Mouse (Mus musculus): ENCODE data around the gene Tsr1. TPM values are rescaled to one million over a fixed set of nuclear protein-coding genes. Genes with fewer than 3 reads are reported as not detected.

Tsr1 gene
- polyA plus RNA-seq, 1 experiment from 2014 or later: 31.6 TPM

DNA sequence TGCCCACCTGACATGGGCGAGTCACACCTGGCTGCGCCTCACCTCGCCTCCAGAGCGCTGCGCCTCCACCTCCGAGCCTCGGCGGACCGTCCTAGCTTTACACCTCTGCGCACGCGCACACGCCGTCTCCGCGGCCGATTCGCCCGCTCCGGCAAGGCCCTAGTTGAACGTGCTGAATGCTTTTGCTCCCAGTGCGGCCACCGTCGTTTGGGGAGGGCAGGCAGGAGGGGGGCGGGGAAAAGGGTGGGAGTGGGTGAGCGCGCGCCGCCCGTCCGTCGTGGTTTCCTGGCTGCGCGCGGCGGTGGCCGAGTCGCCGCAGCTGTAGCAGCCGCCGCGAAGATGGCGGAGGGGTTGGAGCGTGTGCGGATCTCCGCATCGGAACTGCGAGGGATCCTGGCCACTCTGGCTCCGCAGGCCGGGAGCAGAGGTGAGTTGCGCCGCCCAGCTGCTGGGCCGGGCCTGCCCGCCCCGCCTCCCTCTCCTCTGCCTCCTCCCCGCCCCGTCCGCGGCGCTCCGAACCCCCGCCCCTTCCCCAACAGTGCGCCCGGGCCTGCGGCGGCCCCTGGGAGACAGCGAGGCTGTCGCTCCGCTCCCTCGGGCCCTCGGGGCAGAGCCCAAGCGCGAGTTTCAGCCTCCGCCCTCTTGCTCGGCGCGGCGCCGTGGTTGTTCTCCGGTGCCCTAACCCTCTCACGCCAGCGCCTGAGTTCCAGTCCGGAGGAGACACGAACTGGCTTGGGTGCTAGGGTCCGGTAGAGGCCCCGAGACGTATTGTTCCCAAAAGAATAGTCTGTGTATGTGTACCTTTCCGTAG lies 27.9 kb downstream of the Tsr1 start, which contains the start of the genes Smg6 and Srr:
Gene Smg6 (plus strand): TSS at position 247 of the 811 bp plus-strand sequence.
Gene Srr (minus strand): TSS at position 372 of the 811 bp plus-strand sequence.
- ATAC-seq (replicated peaks; ENCODE audit: low FRiP score, low read depth) (peak; percentile 93), DNase-seq (ENCODE audit: low spot score) (peak; percentile 98)
- under 1% methylated on average over 76 of the region's 88 CpGs for WGBS
- H3K27ac ChIP-seq: peak within 1 kb of the TSS; percentile 99
- H3K9ac ChIP-seq (ENCODE audit: low read depth, low read length): peak within 1 kb of the TSS; percentile 88
- TF ChIP-seq CTCF (IDR thresholded peaks at IDR 0.05; ENCODE audit: low read depth): no peak
- H3K4me3 ChIP-seq (replicated peaks; ENCODE audit: low read depth, low read length): peak within 1 kb of the TSS; percentile 85
- no peaks in the 10 kb centered on the region for H3K9me3 ChIP-seq (replicated peaks; ENCODE audit: low read length)
- peak within 1 kb of the TSS; percentile 65 for H3K4me2 ChIP-seq (ENCODE audit: low read length)
- 0 out of 2 replicates have a peak, but pooled peaks cover 13% of the 10 kb centered on the region for H3K4me1 ChIP-seq (replicated peaks; ENCODE audit: insufficient read depth, low read length)
- no peaks in the 10 kb centered on the region for H3K27me3 ChIP-seq (ENCODE audit: insufficient read depth, low read length)
- 0 out of 2 replicates have a peak, but pooled peaks cover 7% of the 10 kb centered on the region for H3K36me3 ChIP-seq (ENCODE audit: insufficient read depth, low read length)

- ATAC-seq (replicated peaks; ENCODE audit: low FRiP score, low read depth): peak; percentile 23
- H3K27ac ChIP-seq: peak overlapping the region; percentile 99
- 4% methylated on average over 11 of the region's 11 CpGs for WGBS
- H3K4me3 ChIP-seq (replicated peaks; ENCODE audit: low read depth, low read length): peak overlapping the region; percentile 85
- 0 out of 2 replicates have a peak, but pooled peaks cover 13% of the 10 kb centered on the region for H3K4me1 ChIP-seq (replicated peaks; ENCODE audit: insufficient read depth, low read length)
- H3K9me3 ChIP-seq (replicated peaks; ENCODE audit: low read length): no peaks in the 10 kb centered on the region
- H3K27me3 ChIP-seq (ENCODE audit: insufficient read depth, low read length): no peaks in the 10 kb centered on the region
- 0 out of 2 replicates have a peak, but pooled peaks cover 7% of the 10 kb centered on the region for H3K36me3 ChIP-seq (ENCODE audit: insufficient read depth, low read length)
- peak overlapping the region; percentile 65 for H3K4me2 ChIP-seq (ENCODE audit: low read length)
- TF ChIP-seq CTCF (IDR thresholded peaks at IDR 0.05; ENCODE audit: low read depth): no peak
- DNase-seq (ENCODE audit: low spot score): peak; percentile 35
- H3K9ac ChIP-seq (ENCODE audit: low read depth, low read length): peak overlapping the region; percentile 88
Measured at GRCm38 (mm10) chr11:74926388-74927005, 28.6 kb downstream of the Tsr1 start.

DNA sequence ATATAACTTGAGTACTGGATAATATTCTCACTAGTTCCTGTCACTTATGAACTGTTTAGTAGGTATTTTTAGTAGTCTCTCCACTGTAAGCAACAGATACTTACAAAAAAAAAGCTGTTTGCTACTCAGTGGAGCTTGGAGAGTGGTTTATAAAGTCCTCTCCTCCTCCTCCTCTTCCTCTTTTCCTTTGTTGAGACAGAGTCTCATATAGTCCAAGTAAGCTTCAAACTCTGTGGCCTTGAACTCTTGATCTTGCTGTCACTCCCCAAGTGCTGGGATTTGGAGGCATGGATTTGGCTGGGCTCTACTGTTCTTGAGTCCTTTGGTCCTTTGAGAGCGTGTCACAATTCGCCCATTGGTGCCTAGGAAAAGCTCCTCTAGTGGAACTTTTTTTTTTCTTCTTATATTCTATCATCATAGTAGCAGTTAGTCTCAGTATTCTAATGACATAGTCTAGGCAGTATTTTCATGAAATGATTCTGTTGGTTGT lies 29.4 kb downstream of the Tsr1 start:
- Histone ChIP-seq H3K9me3 (replicated peaks; ENCODE audit: low read length) (no peaks in the 10 kb centered on the region), H3K27me3 (ENCODE audit: insufficient read depth, low read length) (no peaks in the 10 kb centered on the region), H3K9ac (ENCODE audit: low read depth, low read length) (no peak overlapping the region), H3K4me3 (replicated peaks; ENCODE audit: low read depth, low read length) (no peak overlapping the region), H3K4me1 (replicated peaks; ENCODE audit: insufficient read depth, low read length) (0 out of 2 replicates have a peak, but pooled peaks cover 13% of the 10 kb centered on the region), H3K27ac (no peak overlapping the region), H3K36me3 (ENCODE audit: insufficient read depth, low read length) (peaks cover 12% of the 10 kb centered on the region; the same call in 1 of the 2 replicates), H3K4me2 (ENCODE audit: low read length) (peak overlapping the region; percentile 65; the same call in 1 of the 2 replicates)
- ATAC-seq (replicated peaks; ENCODE audit: low FRiP score, low read depth) (no peak), DNase-seq (ENCODE audit: low spot score) (no peak)
- WGBS: 86% methylated on average over 2 of the region's 2 CpGs
- no peak for TF ChIP-seq CTCF (IDR thresholded peaks at IDR 0.05; ENCODE audit: low read depth)

DNA sequence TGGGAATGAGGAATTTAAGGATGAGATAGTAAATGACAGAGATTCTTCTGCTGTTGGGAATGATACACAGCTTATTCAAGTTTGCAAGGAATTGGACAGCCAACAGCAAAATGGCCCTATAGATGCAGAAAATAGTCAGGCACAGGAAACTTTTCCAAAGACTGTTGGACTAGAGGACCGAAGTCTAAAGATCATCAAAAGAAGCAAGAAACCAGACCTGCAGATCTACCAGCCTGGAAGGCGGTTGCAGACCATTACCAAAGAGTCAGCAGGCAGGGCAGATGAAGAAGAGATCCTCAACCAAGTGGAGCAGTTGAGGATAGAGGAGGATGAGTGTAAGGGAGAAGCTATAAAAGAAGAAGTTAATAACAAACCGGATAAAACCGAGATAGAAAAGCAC lies 31.2 kb downstream of the Tsr1 start:
- DNase-seq (ENCODE audit: low spot score): no peak
- no peak for TF ChIP-seq CTCF (IDR thresholded peaks at IDR 0.05; ENCODE audit: low read depth)
- H3K9me3 ChIP-seq (replicated peaks; ENCODE audit: low read length): no peaks in the 10 kb centered on the region
- H3K4me2 ChIP-seq (ENCODE audit: low read length): no peak overlapping the region
- H3K4me3 ChIP-seq (replicated peaks; ENCODE audit: low read depth, low read length): no peak overlapping the region
- H3K36me3 ChIP-seq (ENCODE audit: insufficient read depth, low read length): peaks cover 26% of the 10 kb centered on the region
- no peak overlapping the region for H3K27ac ChIP-seq
- WGBS: 84% methylated on average over 4 of the region's 4 CpGs
- H3K4me1 ChIP-seq (replicated peaks; ENCODE audit: insufficient read depth, low read length): 0 out of 2 replicates have a peak, but pooled peaks cover 13% of the 10 kb centered on the region
- H3K27me3 ChIP-seq (ENCODE audit: insufficient read depth, low read length): no peaks in the 10 kb centered on the region
- no peak for ATAC-seq (replicated peaks; ENCODE audit: low FRiP score, low read depth)
- H3K9ac ChIP-seq (ENCODE audit: low read depth, low read length): no peak overlapping the region

- Histone ChIP-seq H3K36me3 (ENCODE audit: insufficient read depth, low read length) (peaks cover 36% of the 10 kb centered on the region), H3K27ac (no peak overlapping the region), H3K4me3 (replicated peaks; ENCODE audit: low read depth, low read length) (no peak overlapping the region), H3K4me1 (replicated peaks; ENCODE audit: insufficient read depth, low read length) (0 out of 2 replicates have a peak, but pooled peaks cover 8% of the 10 kb centered on the region), H3K9me3 (replicated peaks; ENCODE audit: low read length) (no peaks in the 10 kb centered on the region), H3K9ac (ENCODE audit: low read depth, low read length) (no peak overlapping the region), H3K27me3 (ENCODE audit: insufficient read depth, low read length) (no peaks in the 10 kb centered on the region), H3K4me2 (ENCODE audit: low read length) (no peak overlapping the region)
- 94% methylated on average over 7 of the region's 7 CpGs for WGBS
- no peak for TF ChIP-seq CTCF (IDR thresholded peaks at IDR 0.05; ENCODE audit: low read depth)
- DNase-seq (ENCODE audit: low spot score) (no peak), ATAC-seq (replicated peaks; ENCODE audit: low FRiP score, low read depth) (no peak)
Measured at GRCm38 (mm10) chr11:74930391-74930790, 32.5 kb downstream of the Tsr1 start.

DNA sequence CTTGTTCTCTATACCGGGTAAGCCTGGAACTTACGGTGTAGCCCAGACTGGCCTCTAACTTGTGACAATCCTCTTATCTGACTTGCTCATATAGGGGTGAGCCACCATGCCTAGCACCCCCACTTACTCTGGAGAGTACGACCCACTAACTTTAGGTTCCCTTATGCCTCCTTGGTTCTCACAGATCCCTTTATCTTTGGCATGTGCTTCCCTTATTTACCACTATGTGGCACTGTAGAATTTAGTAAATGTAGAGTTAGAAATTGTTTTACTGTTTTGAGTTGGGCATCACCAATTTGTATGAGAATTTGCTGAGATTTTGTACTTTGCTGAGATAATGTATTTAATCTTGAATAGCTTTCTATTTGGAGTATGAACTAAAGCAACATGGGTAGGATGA lies 48.5 kb downstream of the Tsr1 start:
- DNase-seq (ENCODE audit: low spot score): peak; percentile 86

More for the DNA sequence above, 48.5 kb downstream of the Tsr1 start:
- ATAC-seq (replicated peaks; ENCODE audit: low FRiP score, low read depth): no peak
- Histone ChIP-seq H3K4me1 (replicated peaks; ENCODE audit: insufficient read depth, low read length) (no peaks in the 10 kb centered on the region), H3K4me3 (replicated peaks; ENCODE audit: low read depth, low read length) (no peak overlapping the region), H3K36me3 (ENCODE audit: insufficient read depth, low read length) (peaks cover 18% of the 10 kb centered on the region), H3K27me3 (ENCODE audit: insufficient read depth, low read length) (no peaks in the 10 kb centered on the region), H3K9ac (ENCODE audit: low read depth, low read length) (no peak overlapping the region), H3K27ac (no peak overlapping the region), H3K9me3 (replicated peaks; ENCODE audit: low read length) (no peaks in the 10 kb centered on the region), H3K4me2 (ENCODE audit: low read length) (no peak overlapping the region)
- WGBS: 70% methylated on average over 3 of the region's 3 CpGs
- peak; percentile 84 for TF ChIP-seq CTCF (IDR thresholded peaks at IDR 0.05; ENCODE audit: low read depth)
